Mouse (Mus musculus): ENCODE results near the gene Ndrg2.
"Not testable (repeated sequence)": the region's sequence is repeated elsewhere in the genome, so short reads cannot be mapped to it uniquely, and the experiment has no call there.

The Ndrg2 gene

GRCm38 (mm10) chr14:51877517-51877916 lies 36.4 kb downstream of the Ndrg2 start:
- DNase-seq (ENCODE audit: inconsistent ontology term) = no peak

GRCm38 (mm10) chr14:51871741-51872140 lies 42.2 kb downstream of the Ndrg2 start:
- no peak for DNase-seq (ENCODE audit: inconsistent ontology term)

GRCm38 (mm10) chr14:51870756-51871155 lies 43.2 kb downstream of the Ndrg2 start:
- peak; percentile 6 for DNase-seq (ENCODE audit: inconsistent ontology term)

GRCm38 (mm10) chr14:51863603-51864002 lies 50.4 kb downstream of the Ndrg2 start:
- not testable (repeated sequence) for DNase-seq (ENCODE audit: inconsistent ontology term)

GRCm38 (mm10) chr14:51855280-51855679 lies 58.7 kb downstream of the Ndrg2 start:
- not testable (repeated sequence) for DNase-seq (ENCODE audit: inconsistent ontology term)

All from Muller cell, postnatal 12 days (primary cell).